Mouse (Mus musculus): ENCODE data around the gene Dnah1. TPM values are rescaled to one million over a fixed set of nuclear protein-coding genes. Genes with fewer than 3 reads are reported as not detected.

Dnah1 gene
- polyA plus RNA-seq, 1 experiment: 0.01 TPM

GRCm38 (mm10) chr14:31345367-31345766 lies 21.7 kb upstream of the Dnah1 start:
- no peaks in the 10 kb centered on the region for H3K27me3 ChIP-seq (ENCODE audit: control insufficient read depth, insufficient read depth, insufficient read length)
- H3K79me2 ChIP-seq (ENCODE audit: control insufficient read depth, insufficient read depth): peaks cover 5% of the 10 kb centered on the region
- no peak for TF ChIP-seq MYOD1 (IDR thresholded peaks at IDR 0.05; ENCODE audit: control insufficient read depth, insufficient read length, low read depth)
- no peak for TF ChIP-seq FOSL1 (IDR thresholded peaks at IDR 0.05; ENCODE audit: insufficient read depth, low read length, poor library complexity, severe bottlenecking)
- TF ChIP-seq CEBPB (IDR thresholded peaks at IDR 0.05; ENCODE audit: low read depth): no peak
- TF ChIP-seq MYOG (IDR thresholded peaks at IDR 0.05; ENCODE audit: control insufficient read depth, extremely low read depth, insufficient read length): no peak
- no peak for TF ChIP-seq MAX (IDR thresholded peaks at IDR 0.05)
- TF ChIP-seq USF1 (IDR thresholded peaks at IDR 0.05; ENCODE audit: low read depth): no peak
- TF ChIP-seq CTCF (IDR thresholded peaks at IDR 0.05; ENCODE audit: control insufficient read depth, insufficient read depth, insufficient read length): no peak
- H3K79me3 ChIP-seq (ENCODE audit: low read depth): no peaks in the 10 kb centered on the region
- no peak overlapping the region for H3ac ChIP-seq (ENCODE audit: control insufficient read depth, insufficient read length, low read depth)
- H3K36me3 ChIP-seq (ENCODE audit: control insufficient read depth, insufficient read depth): peaks cover 39% of the 10 kb centered on the region
- no peak overlapping the region for H3K4me3 ChIP-seq (ENCODE audit: insufficient read depth, poor library complexity, severe bottlenecking)

DNA sequence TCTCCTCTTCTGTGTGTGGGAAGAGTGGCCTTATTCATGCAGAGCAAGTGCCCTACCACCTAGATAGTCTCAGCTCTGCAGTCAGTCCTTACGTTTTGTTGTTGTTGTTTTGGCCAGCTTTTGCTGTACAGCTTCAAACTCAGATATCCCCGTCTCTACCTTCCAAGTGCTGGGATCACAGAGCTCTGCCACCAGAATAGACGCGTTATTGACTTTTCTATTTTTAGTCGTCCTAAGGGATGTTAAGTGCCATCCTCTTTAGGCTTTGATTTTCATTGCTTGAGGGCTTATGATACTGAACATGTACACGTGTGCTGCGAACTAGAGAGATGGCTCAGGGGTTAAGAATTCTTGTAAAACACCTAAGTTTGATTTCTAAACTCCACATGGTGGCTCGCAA lies 19.5 kb upstream of the Dnah1 start:
- no peak for TF ChIP-seq CTCF (IDR thresholded peaks at IDR 0.05; ENCODE audit: control insufficient read depth, insufficient read depth, insufficient read length)
- no peak for TF ChIP-seq USF1 (IDR thresholded peaks at IDR 0.05; ENCODE audit: low read depth)
- TF ChIP-seq MAX (IDR thresholded peaks at IDR 0.05): no peak
- TF ChIP-seq MYOD1 (IDR thresholded peaks at IDR 0.05; ENCODE audit: control insufficient read depth, insufficient read length, low read depth): no peak
- TF ChIP-seq FOSL1 (IDR thresholded peaks at IDR 0.05; ENCODE audit: insufficient read depth, low read length, poor library complexity, severe bottlenecking): no peak
- TF ChIP-seq CEBPB (IDR thresholded peaks at IDR 0.05; ENCODE audit: low read depth): no peak
- TF ChIP-seq MYOG (IDR thresholded peaks at IDR 0.05; ENCODE audit: control insufficient read depth, extremely low read depth, insufficient read length): no peak
- no peaks in the 10 kb centered on the region for H3K27me3 ChIP-seq (ENCODE audit: control insufficient read depth, insufficient read depth, insufficient read length)

DNA sequence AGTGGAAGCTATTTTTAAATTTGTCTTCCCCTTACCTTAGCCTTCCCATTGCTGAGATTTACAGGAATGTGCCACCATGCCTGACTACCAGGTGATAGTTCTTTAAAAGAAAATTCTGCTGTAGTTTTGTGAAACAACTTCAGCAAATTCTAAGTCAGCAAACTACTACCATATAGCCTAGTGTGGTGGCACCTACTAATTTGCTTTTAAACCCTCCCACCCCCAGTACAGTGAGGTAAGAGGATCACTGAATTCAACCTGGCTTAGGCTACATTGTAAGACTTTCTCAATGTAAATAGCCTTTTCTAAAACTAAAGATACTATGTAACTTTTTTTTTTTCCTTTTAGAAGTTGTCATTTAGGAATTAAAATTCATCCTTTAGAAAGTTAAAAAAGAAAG lies 14.3 kb upstream of the Dnah1 start:
- H3K36me3 ChIP-seq (ENCODE audit: control insufficient read depth, insufficient read depth): peaks cover 3% of the 10 kb centered on the region
- TF ChIP-seq USF1 (IDR thresholded peaks at IDR 0.05; ENCODE audit: low read depth): no peak
- no peak for TF ChIP-seq MYOD1 (IDR thresholded peaks at IDR 0.05; ENCODE audit: control insufficient read depth, insufficient read length, low read depth)
- no peak for TF ChIP-seq FOSL1 (IDR thresholded peaks at IDR 0.05; ENCODE audit: insufficient read depth, low read length, poor library complexity, severe bottlenecking)
- TF ChIP-seq CTCF (IDR thresholded peaks at IDR 0.05; ENCODE audit: control insufficient read depth, insufficient read depth, insufficient read length): no peak
- no peak for TF ChIP-seq MAX (IDR thresholded peaks at IDR 0.05)
- TF ChIP-seq MYOG (IDR thresholded peaks at IDR 0.05; ENCODE audit: control insufficient read depth, extremely low read depth, insufficient read length): no peak

More for the DNA sequence above, 19.5 kb upstream of the Dnah1 start:
- peaks cover 39% of the 10 kb centered on the region for H3K36me3 ChIP-seq (ENCODE audit: control insufficient read depth, insufficient read depth)
- H3K79me2 ChIP-seq (ENCODE audit: control insufficient read depth, insufficient read depth): peaks cover 22% of the 10 kb centered on the region
- H3K79me3 ChIP-seq (ENCODE audit: low read depth): peaks cover 1% of the 10 kb centered on the region
- no peak overlapping the region for H3ac ChIP-seq (ENCODE audit: control insufficient read depth, insufficient read length, low read depth)
- no peak overlapping the region for H3K4me3 ChIP-seq (ENCODE audit: insufficient read depth, poor library complexity, severe bottlenecking)

DNA sequence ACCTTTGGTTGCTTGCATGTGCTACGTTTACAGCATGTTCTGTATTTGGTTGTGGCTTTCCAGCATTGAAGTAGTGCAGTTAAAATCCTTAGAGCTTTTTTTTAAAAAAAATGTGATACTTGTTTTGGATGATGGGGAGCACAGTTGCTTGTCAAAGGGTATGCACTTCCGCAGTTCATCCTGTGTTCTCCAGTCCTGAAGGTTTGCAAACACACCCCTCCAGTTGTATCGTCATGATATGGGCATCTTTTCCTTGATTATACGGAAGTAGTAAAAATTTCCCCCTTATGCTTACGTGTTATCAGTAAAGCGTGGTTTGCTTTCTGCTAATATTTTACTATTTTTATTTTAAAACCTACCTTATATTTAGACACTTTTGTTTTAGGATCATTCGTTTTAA lies 13.7 kb upstream of the Dnah1 start:
- Histone ChIP-seq H3K79me3 (ENCODE audit: low read depth) (peaks cover 8% of the 10 kb centered on the region), H3K4me3 (ENCODE audit: insufficient read depth, poor library complexity, severe bottlenecking) (peak overlapping the region; percentile 65), H3K36me3 (ENCODE audit: control insufficient read depth, insufficient read depth) (peaks cover 3% of the 10 kb centered on the region), H3ac (ENCODE audit: control insufficient read depth, insufficient read length, low read depth) (no peak overlapping the region), H3K79me2 (ENCODE audit: control insufficient read depth, insufficient read depth) (peaks cover 36% of the 10 kb centered on the region), H3K27me3 (ENCODE audit: control insufficient read depth, insufficient read depth, insufficient read length) (peaks cover 3% of the 10 kb centered on the region)
- TF ChIP-seq USF1 (IDR thresholded peaks at IDR 0.05; ENCODE audit: low read depth) (no peak), MYOG (IDR thresholded peaks at IDR 0.05; ENCODE audit: control insufficient read depth, extremely low read depth, insufficient read length) (no peak), MYOD1 (IDR thresholded peaks at IDR 0.05; ENCODE audit: control insufficient read depth, insufficient read length, low read depth) (no peak), FOSL1 (IDR thresholded peaks at IDR 0.05; ENCODE audit: insufficient read depth, low read length, poor library complexity, severe bottlenecking) (no peak), CTCF (IDR thresholded peaks at IDR 0.05; ENCODE audit: control insufficient read depth, insufficient read depth, insufficient read length) (no peak), CEBPB (IDR thresholded peaks at IDR 0.05; ENCODE audit: low read depth) (no peak), MAX (IDR thresholded peaks at IDR 0.05) (no peak)

More for the DNA sequence above, 14.3 kb upstream of the Dnah1 start:
- H3K79me2 ChIP-seq (ENCODE audit: control insufficient read depth, insufficient read depth): peaks cover 36% of the 10 kb centered on the region
- peak overlapping the region; percentile 66 for H3ac ChIP-seq (ENCODE audit: control insufficient read depth, insufficient read length, low read depth)
- H3K79me3 ChIP-seq (ENCODE audit: low read depth): peaks cover 8% of the 10 kb centered on the region
- no peak overlapping the region for H3K4me3 ChIP-seq (ENCODE audit: insufficient read depth, poor library complexity, severe bottlenecking)
- H3K27me3 ChIP-seq (ENCODE audit: control insufficient read depth, insufficient read depth, insufficient read length): peaks cover 3% of the 10 kb centered on the region

DNA sequence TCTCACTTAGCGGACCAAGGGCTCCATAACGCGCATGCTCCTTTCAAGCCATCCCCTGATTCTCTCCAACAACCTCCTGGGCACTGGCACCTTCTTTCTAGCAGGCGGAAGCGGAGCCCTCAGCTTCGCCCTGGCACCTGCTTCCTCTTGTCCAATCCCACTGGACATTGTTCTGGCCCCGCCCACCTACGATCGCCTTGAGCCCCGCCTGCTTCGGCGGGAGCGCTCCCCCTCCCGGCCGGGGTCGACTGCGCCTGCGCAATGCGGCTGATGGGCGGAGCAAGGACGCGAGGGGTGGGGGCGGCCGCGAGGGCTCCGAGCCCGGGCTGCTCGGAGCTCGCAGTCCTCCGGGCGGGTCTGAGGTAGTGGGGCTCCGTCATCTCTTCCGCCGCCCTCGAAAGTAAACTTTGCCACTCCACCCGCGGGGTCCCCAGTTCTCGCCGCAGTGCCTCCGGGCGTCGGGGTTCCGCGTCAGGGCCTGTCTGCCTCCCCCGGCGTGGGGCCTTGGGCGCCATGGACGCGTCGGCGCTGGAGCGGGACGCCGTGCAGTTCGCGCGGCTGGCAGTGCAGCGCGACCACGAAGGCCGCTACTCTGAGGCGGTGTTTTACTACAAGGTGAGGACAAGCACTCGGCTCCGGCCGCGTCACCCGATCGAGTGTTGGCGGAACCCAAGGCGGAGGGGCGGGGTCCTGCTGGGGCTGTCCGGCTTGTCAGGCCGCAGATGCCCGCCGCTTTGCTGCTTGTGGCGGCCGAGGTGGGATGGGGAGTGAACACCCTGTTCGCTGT lies 12.9 kb upstream of the Dnah1 start, which contains the start of gene Capn7:
TSS of gene Capn7 (plus strand) at position 270 of the 787 bp plus-strand sequence.
- Histone ChIP-seq H3K27me3 (ENCODE audit: control insufficient read depth, insufficient read depth, insufficient read length) (peaks cover 3% of the 10 kb centered on the region), H3ac (ENCODE audit: control insufficient read depth, insufficient read length, low read depth) (peak within 1 kb of the TSS; percentile 94), H3K36me3 (ENCODE audit: control insufficient read depth, insufficient read depth) (peaks cover 2% of the 10 kb centered on the region), H3K79me3 (ENCODE audit: low read depth) (peaks cover 8% of the 10 kb centered on the region), H3K4me3 (ENCODE audit: insufficient read depth, poor library complexity, severe bottlenecking) (peak within 1 kb of the TSS; percentile 65), H3K79me2 (ENCODE audit: control insufficient read depth, insufficient read depth) (peaks cover 36% of the 10 kb centered on the region)
- TF ChIP-seq MAX (IDR thresholded peaks at IDR 0.05) (peak; percentile 25), MYOD1 (IDR thresholded peaks at IDR 0.05; ENCODE audit: control insufficient read depth, insufficient read length, low read depth) (no peak), USF1 (IDR thresholded peaks at IDR 0.05; ENCODE audit: low read depth) (peak; percentile 57), MYOG (IDR thresholded peaks at IDR 0.05; ENCODE audit: control insufficient read depth, extremely low read depth, insufficient read length) (no peak), CEBPB (IDR thresholded peaks at IDR 0.05; ENCODE audit: low read depth) (no peak), CTCF (IDR thresholded peaks at IDR 0.05; ENCODE audit: control insufficient read depth, insufficient read depth, insufficient read length) (peak; percentile 13), FOSL1 (IDR thresholded peaks at IDR 0.05; ENCODE audit: insufficient read depth, low read length, poor library complexity, severe bottlenecking) (no peak)
